20 mouse cellular contexts compared by ENCODE assay signal in genomic region chr16:9359399-9360135, GRCm38 (mm10).
"Had no signal": no experiment of that assay in that cellular context is flagged by ENCODE, and none has a peak within 500 bp of the region (broad histone marks: within the 10 kb centered on the region; RNA-seq: fewer than 3 reads in every experiment).

No protein-coding gene starts in this region.

- DNase-seq: kidney, postnatal 25 days; left cerebral cortex, postnatal 4 days; liver, postnatal 0 days; lung, embryonic 14.5 days; lung, postnatal 36 days; thymus, adult 2 months; thymus, postnatal 14 days had no signal

- H3K9me3 ChIP-seq: limb, embryonic 15.5 days; midbrain, embryonic 10.5 days; midbrain, embryonic 13.5 days; neural tube, embryonic 13.5 days had no signal

- H3K9ac ChIP-seq: limb, embryonic 12.5 days; limb, embryonic 15.5 days; liver, embryonic 14.5 days; liver, postnatal 0 days; lung, embryonic 14.5 days; midbrain, embryonic 13.5 days; neural tube, embryonic 13.5 days had no signal

- ATAC-seq: liver, postnatal 0 days; lung, postnatal 0 days; midbrain, embryonic 13.5 days; midbrain, embryonic 16.5 days had no signal

- H3K4me1 ChIP-seq: limb, embryonic 15.5 days; megakaryocyte, embryonic 14.5 days; midbrain, embryonic 13.5 days had no signal

- H3K36me3 ChIP-seq: limb, embryonic 12.5 days; limb, embryonic 15.5 days; midbrain, embryonic 10.5 days; midbrain, embryonic 13.5 days; neural tube, embryonic 13.5 days had no signal

- H3K27ac ChIP-seq: kidney, postnatal 0 days; limb, embryonic 12.5 days; limb, embryonic 15.5 days; liver, embryonic 14.5 days; midbrain, embryonic 10.5 days; midbrain, embryonic 13.5 days; neural tube, embryonic 13.5 days; stomach, postnatal 0 days had no signal

- H3K4me2 ChIP-seq: limb, embryonic 12.5 days; limb, embryonic 15.5 days; liver, embryonic 11.5 days; lung, embryonic 14.5 days; midbrain, embryonic 13.5 days; neural tube, embryonic 13.5 days had no signal

- H3K4me3 ChIP-seq: limb, embryonic 12.5 days; limb, embryonic 15.5 days; megakaryocyte, embryonic 14.5 days; midbrain, embryonic 10.5 days; midbrain, embryonic 13.5 days; myocyte; neural tube, embryonic 13.5 days had no signal

- H3K27me3 ChIP-seq: limb, embryonic 15.5 days; megakaryocyte, embryonic 14.5 days; midbrain, embryonic 13.5 days; neural tube, embryonic 13.5 days had no signal
